Mouse (Mus musculus) heart, embryonic 11.5 days (tissue): ENCODE measurements around the gene Kif27. TPM values are rescaled to one million over a fixed set of nuclear protein-coding genes. Genes with fewer than 3 reads are reported as not detected.
A peak's percentile ranks its signal among the peaks of the same experiment; 100 is the strongest.
"Not testable (repeated sequence)": the region's sequence is repeated elsewhere in the genome, so short reads cannot be mapped to it uniquely, and the experiment has no call there.

Source experiments
- ATAC-seq: fragments of 200-750 bp; cut with Nextera tagmentation; replicated peaks from 2 replicates; pipeline ENCODE4 v1.8.0; 2017; ENCODE audit warnings: moderate library complexity; ENCODE audit not compliant: insufficient number of reproducible peaks, low FRiP score, low TSS enrichment
- H3K27ac ChIP-seq: fragments of 300-500 bp; sonication (generic); 2 replicates; pipeline ENCODE4 v1.5.1; 2014; ENCODE audit warnings: mild to moderate bottlenecking, low read depth, low read length
- H3K27me3 ChIP-seq: fragments of 300-500 bp; sonication (generic); 2 replicates; pipeline ENCODE4 v1.6.1; 2014; ENCODE audit warnings: mild to moderate bottlenecking, low read length, mixed read lengths; ENCODE audit not compliant: control insufficient read depth, insufficient read depth
- H3K36me3 ChIP-seq: fragments of 300-500 bp; sonication (generic); 2 replicates; pipeline ENCODE4 v1.6.1; 2014; ENCODE audit warnings: mild to moderate bottlenecking, low read length, moderate library complexity, mixed read lengths; ENCODE audit not compliant: control insufficient read depth, insufficient read depth
- H3K4me1 ChIP-seq: fragments of 300-500 bp; sonication (generic); 2 replicates; pipeline ENCODE4 v1.6.1; 2014; ENCODE audit warnings: low read length; ENCODE audit not compliant: control insufficient read depth, insufficient read depth
- H3K4me2 ChIP-seq: fragments of 300-500 bp; sonication (generic); 2 replicates; pipeline ENCODE4 v1.6.1; 2014; ENCODE audit warnings: mild to moderate bottlenecking, moderate library complexity
- H3K4me3 ChIP-seq: fragments of 300-500 bp; sonication (generic); 2 replicates; pipeline ENCODE4 v1.5.1; 2014; ENCODE audit warnings: low read depth, low read length
- H3K9ac ChIP-seq: fragments of 300-500 bp; sonication (generic); 2 replicates; pipeline ENCODE4 v1.6.1; 2014; ENCODE audit warnings: mild to moderate bottlenecking, low read depth, low read length, moderate library complexity
- H3K9me3 ChIP-seq: fragments of 300-500 bp; sonication (generic); replicated peaks from 2 replicates; pipeline ENCODE4 v1.6.1; 2016; ENCODE audit warnings: low read length; ENCODE audit not compliant: control insufficient read depth
- WGBS: fragments of 180-500 bp; shearing (Covaris S2); extraction: QIAGEN DNeasy Blood & Tissue Kit; methylation state at CpG from one replicate; pipeline ENCODE4 v1.1.7; 2014; ENCODE audit not compliant: insufficient replicate concordance; 5-methylcytosine and 5-hydroxymethylcytosine counted together
- polyA plus RNA-seq: library from polyadenylated mRNA; unstranded; fragments of >200 nt; fragmentation: Nextera tagmentation; extraction: Ambion mirVana; gene quantifications from 2 replicates; pipeline ENCODE4 v1.2.1, GENCODE M21; 2014

Gene Kif27
- 0.31 and 0.66 TPM in 2 replicates for polyA plus RNA-seq

GRCm38 (mm10) chr13:58358629-58359303, at the start of gene Kif27:
Gene Kif27, minus strand, starts transcription at chr13:58359122.
- H3K4me3 ChIP-seq = peak within 1 kb of the TSS; percentile 66
- H3K4me1 ChIP-seq = no peaks in the 10 kb centered on the region
- peak; percentile 97 for ATAC-seq
- H3K9me3 ChIP-seq = no peaks in the 10 kb centered on the region
- peak within 1 kb of the TSS; percentile 95 for H3K4me2 ChIP-seq
- no peak within 1 kb of the TSS for H3K27ac ChIP-seq
- under 1% methylated on average over 70 of the region's 85 CpGs for WGBS
- H3K36me3 ChIP-seq = no peaks in the 10 kb centered on the region
- H3K9ac ChIP-seq = peak within 1 kb of the TSS; percentile 71
- no peaks in the 10 kb centered on the region for H3K27me3 ChIP-seq

GRCm38 (mm10) chr13:58403243-58403642, 44.3 kb upstream of the Kif27 start, which contains the start of gene Hnrnpk:
Gene Hnrnpk, minus strand, starts transcription at chr13:58403343.
- 7% methylated on average over 17 of the region's 17 CpGs for WGBS
- H3K9me3 ChIP-seq, ATAC-seq, H3K27me3 ChIP-seq, H3K4me1 ChIP-seq, H3K36me3 ChIP-seq: not testable (repeated sequence)
- peak within 1 kb of the TSS; percentile 100 for H3K9ac ChIP-seq
- H3K27ac ChIP-seq = peak within 1 kb of the TSS; percentile 99
- H3K4me3 ChIP-seq = peak within 1 kb of the TSS; percentile 99
- H3K4me2 ChIP-seq = peak within 1 kb of the TSS; percentile 66

GRCm38 (mm10) chr13:58402744-58403110, 43.8 kb upstream of the Kif27 start:
- peak overlapping the region; percentile 99 for H3K4me3 ChIP-seq
- under 1% methylated on average over 24 of the region's 48 CpGs for WGBS
- 0 out of 2 replicates have a peak, but pooled peaks cover 3% of the 10 kb centered on the region for H3K4me1 ChIP-seq
- H3K27me3 ChIP-seq = no peaks in the 10 kb centered on the region
- H3K9ac ChIP-seq = peak overlapping the region; percentile 100
- H3K27ac ChIP-seq = peak overlapping the region; percentile 99
- H3K4me2 ChIP-seq = peak overlapping the region; percentile 66
- peak; percentile 61 for ATAC-seq
- H3K9me3 ChIP-seq = no peaks in the 10 kb centered on the region
- H3K36me3 ChIP-seq = 0 out of 2 replicates have a peak, but pooled peaks cover 1% of the 10 kb centered on the region

GRCm38 (mm10) chr13:58402003-58402743, 43.3 kb upstream of the Kif27 start, which contains the start of gene Rmi1:
Gene Rmi1, plus strand, starts transcription at chr13:58402248.
- peak; percentile 91 for ATAC-seq
- Histone ChIP-seq H3K9ac (peak within 1 kb of the TSS; percentile 100), H3K27me3 (no peaks in the 10 kb centered on the region), H3K4me1 (0 out of 2 replicates have a peak, but pooled peaks cover 3% of the 10 kb centered on the region), H3K4me2 (peak within 1 kb of the TSS; percentile 66), H3K4me3 (peak within 1 kb of the TSS; percentile 99), H3K36me3 (peaks cover 4% of the 10 kb centered on the region; the same call in 1 of the 2 replicates), H3K27ac (peak within 1 kb of the TSS; percentile 99), H3K9me3 (no peaks in the 10 kb centered on the region)
- WGBS = under 1% methylated on average over 75 of the region's 91 CpGs

GRCm38 (mm10) chr13:58401135-58402002, 42.4 kb upstream of the Kif27 start:
- H3K4me1 ChIP-seq = 0 out of 2 replicates have a peak, but pooled peaks cover 3% of the 10 kb centered on the region
- peak overlapping the region; percentile 99 for H3K27ac ChIP-seq
- H3K27me3 ChIP-seq = no peaks in the 10 kb centered on the region
- H3K36me3 ChIP-seq = peaks cover 8% of the 10 kb centered on the region
- peak overlapping the region; percentile 100 for H3K9ac ChIP-seq
- WGBS = under 1% methylated on average over 64 of the region's 100 CpGs
- H3K4me2 ChIP-seq = peak overlapping the region; percentile 65
- H3K9me3 ChIP-seq = no peaks in the 10 kb centered on the region
- peak overlapping the region; percentile 99 for H3K4me3 ChIP-seq
- ATAC-seq = peak; percentile 32

GRCm38 (mm10) chr13:58400576-58400975, 41.7 kb upstream of the Kif27 start:
- H3K4me2 ChIP-seq = peak overlapping the region; percentile 65
- peak overlapping the region; percentile 99; the same call in 1 of the 2 replicates for H3K27ac ChIP-seq
- H3K27me3 ChIP-seq = no peaks in the 10 kb centered on the region
- peaks cover 14% of the 10 kb centered on the region for H3K36me3 ChIP-seq
- peak overlapping the region; percentile 99 for H3K4me3 ChIP-seq
- H3K4me1 ChIP-seq = 0 out of 2 replicates have a peak, but pooled peaks cover 3% of the 10 kb centered on the region
- peak overlapping the region; percentile 100 for H3K9ac ChIP-seq
- WGBS = under 1% methylated on average over 11 of the region's 11 CpGs
- no peaks in the 10 kb centered on the region for H3K9me3 ChIP-seq
- ATAC-seq = no peak

- no peaks in the 10 kb centered on the region for H3K9me3 ChIP-seq
- H3K27me3 ChIP-seq = no peaks in the 10 kb centered on the region
- no peak overlapping the region for H3K4me3 ChIP-seq
- H3K9ac ChIP-seq = no peak overlapping the region
- no peak overlapping the region for H3K4me2 ChIP-seq
- H3K27ac ChIP-seq = no peak overlapping the region
- peaks cover 23% of the 10 kb centered on the region for H3K36me3 ChIP-seq
- no peak for ATAC-seq
- 95% methylated on average over 13 of the region's 13 CpGs for WGBS
- 0 out of 2 replicates have a peak, but pooled peaks cover 3% of the 10 kb centered on the region for H3K4me1 ChIP-seq
Observed at GRCm38 (mm10) chr13:58397651-58398050, 38.7 kb upstream of the Kif27 start.

- H3K27ac ChIP-seq, H3K4me1 ChIP-seq, H3K4me3 ChIP-seq, H3K9me3 ChIP-seq, H3K27me3 ChIP-seq, ATAC-seq, H3K9ac ChIP-seq, H3K4me2 ChIP-seq: not testable (repeated sequence)
- H3K36me3 ChIP-seq = peaks cover 32% of the 10 kb centered on the region
- 85% methylated on average over 11 of the region's 11 CpGs for WGBS
Observed at GRCm38 (mm10) chr13:58394392-58394791, 35.5 kb upstream of the Kif27 start.
